Mouse (Mus musculus) limb, embryonic 11.5 days (tissue): ENCODE data around the gene Twist2. TPM values are rescaled to one million over a fixed set of nuclear protein-coding genes. Genes with fewer than 3 reads are reported as not detected.

Experiments
- ATAC-seq: fragments of 200-750 bp; cut with Nextera tagmentation; 2 replicates; pipeline ENCODE4 v1.8.0; 2017; ENCODE audit warnings: low read depth; ENCODE audit not compliant: insufficient number of reproducible peaks, low FRiP score, low TSS enrichment
- DNase-seq: peaks from one replicate; pipeline ENCODE4 v3.0.0-alpha.2; 2015; ENCODE audit warnings: low spot score
- H3K27ac ChIP-seq: fragments of 300-500 bp; sonication (generic); replicated peaks from 2 replicates; pipeline ENCODE4 v1.5.1; 2014; ENCODE audit warnings: low read depth, mild to moderate bottlenecking, low read length
- H3K27me3 ChIP-seq: fragments of 300-500 bp; sonication (generic); 2 replicates; pipeline ENCODE4 v1.6.1; 2014; ENCODE audit warnings: mild to moderate bottlenecking, low read length, mixed read lengths; ENCODE audit not compliant: control insufficient read depth, insufficient read depth
- H3K36me3 ChIP-seq: fragments of 300-500 bp; sonication (generic); 2 replicates; pipeline ENCODE4 v1.6.1; 2014; ENCODE audit warnings: mild to moderate bottlenecking, low read length, moderate library complexity, mixed read lengths; ENCODE audit not compliant: control insufficient read depth, insufficient read depth
- H3K4me1 ChIP-seq: fragments of 300-500 bp; sonication (generic); 2 replicates; pipeline ENCODE4 v1.6.1; 2014; ENCODE audit warnings: low read length, mixed read lengths; ENCODE audit not compliant: control insufficient read depth, insufficient read depth
- H3K4me2 ChIP-seq: fragments of 300-500 bp; sonication (generic); 2 replicates; pipeline ENCODE4 v1.6.1; 2014; ENCODE audit warnings: low read depth, mild to moderate bottlenecking, moderate library complexity; ENCODE audit not compliant: severe bottlenecking
- H3K4me3 ChIP-seq: fragments of 300-500 bp; sonication (generic); 2 replicates; pipeline ENCODE4 v1.5.1; 2014; ENCODE audit warnings: low read depth, low read length
- H3K9ac ChIP-seq: fragments of 300-500 bp; sonication (generic); 2 replicates; pipeline ENCODE4 v1.6.1; 2014; ENCODE audit warnings: mild to moderate bottlenecking, low read length
- H3K9me3 ChIP-seq: fragments of 300-500 bp; sonication (generic); 2 replicates; pipeline ENCODE4 v1.6.1; 2016; ENCODE audit warnings: low read length; ENCODE audit not compliant: control insufficient read depth
- WGBS: fragments of 180-500 bp; shearing (Covaris S2); extraction: QIAGEN DNeasy Blood & Tissue Kit; methylation state at CpG from one replicate; pipeline ENCODE4 v1.1.7; 2014; 5-methylcytosine and 5-hydroxymethylcytosine counted together
- polyA plus RNA-seq: library from polyadenylated mRNA; unstranded; fragments of >200 nt; fragmentation: Nextera tagmentation; extraction: Ambion mirVana; gene quantifications from 2 replicates; pipeline ENCODE4 v1.2.1, GENCODE M21; 2014

Gene Twist2
- polyA plus RNA-seq, 1 experiment from 2014 or later = 43.8 TPM

DNA sequence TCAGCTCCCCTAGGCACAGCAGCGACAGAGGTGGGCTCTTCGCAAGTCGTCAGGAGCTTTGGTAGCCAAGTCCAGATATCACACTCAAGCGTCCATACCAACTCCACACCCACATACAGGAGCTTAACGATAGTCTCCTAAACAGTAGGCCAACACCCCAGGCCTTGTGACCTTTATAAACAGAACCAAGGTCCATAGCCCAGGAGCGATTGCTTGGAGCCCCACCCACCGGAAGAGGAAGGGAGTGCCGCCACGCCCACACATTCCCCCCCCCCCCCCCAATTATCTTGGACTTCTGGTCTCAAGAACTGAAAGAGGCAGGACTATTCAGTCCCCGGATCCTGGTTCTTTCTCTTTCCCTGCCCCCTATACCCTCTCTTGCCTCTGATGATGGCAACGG is 92.3 kb downstream of the Twist2 start:
- Histone ChIP-seq H3K27me3 (no peaks in the 10 kb centered on the region), H3K4me2 (no peak overlapping the region), H3K4me1 (no peaks in the 10 kb centered on the region), H3K27ac (no peak overlapping the region), H3K4me3 (no peak overlapping the region), H3K36me3 (no peaks in the 10 kb centered on the region), H3K9ac (no peak overlapping the region), H3K9me3 (no peaks in the 10 kb centered on the region)
- no peak for DNase-seq
- ATAC-seq = no peak
- 95% methylated on average over 11 of the region's 11 CpGs for WGBS

DNA sequence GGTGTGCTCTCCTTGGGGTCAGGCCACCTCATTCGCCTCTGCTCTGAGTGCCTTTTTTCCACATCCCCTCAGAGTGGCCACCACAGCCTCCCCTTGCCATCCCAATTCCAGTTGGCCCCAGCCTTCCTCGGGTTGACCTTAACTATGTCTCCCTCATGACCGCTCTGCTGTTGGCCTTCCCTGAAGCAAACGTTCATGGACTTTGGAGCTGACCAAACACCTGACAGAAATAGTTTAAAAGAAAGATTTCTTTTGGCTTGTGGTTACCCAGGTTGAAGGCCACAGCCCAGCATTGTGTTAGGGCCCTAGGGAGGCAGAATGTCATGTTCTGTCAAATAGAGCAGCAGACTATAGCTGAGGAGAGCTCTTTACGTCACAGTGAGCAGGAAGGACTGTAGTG is 93.0 kb downstream of the Twist2 start:
- ATAC-seq = no peak

DNA sequence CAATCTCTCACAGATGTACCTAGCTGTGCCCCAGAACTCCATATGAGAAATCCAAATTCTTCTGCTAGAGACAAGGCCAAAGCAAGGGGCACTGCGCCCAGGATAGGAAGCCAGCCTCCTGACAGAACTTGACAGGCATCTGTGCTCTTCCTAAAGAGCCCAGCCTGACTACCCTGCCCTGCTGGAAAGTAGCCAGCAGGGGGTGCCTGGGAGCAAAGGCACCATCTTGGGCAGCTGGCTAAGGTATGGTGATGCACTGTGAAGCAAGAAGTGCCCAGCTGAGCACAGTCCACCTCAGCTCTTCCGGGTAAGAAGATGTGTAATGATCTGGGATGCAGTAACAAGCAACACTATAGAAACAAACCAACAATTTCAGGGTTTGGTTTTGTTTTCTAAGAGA is 95.8 kb downstream of the Twist2 start:
- no peaks in the 10 kb centered on the region for H3K36me3 ChIP-seq
- DNase-seq (no peak), ATAC-seq (no peak)
- H3K4me1 ChIP-seq = no peaks in the 10 kb centered on the region
- H3K27ac ChIP-seq = no peak overlapping the region
- no peaks in the 10 kb centered on the region for H3K27me3 ChIP-seq
- no peak overlapping the region for H3K9ac ChIP-seq
- no peak overlapping the region for H3K4me3 ChIP-seq
- WGBS = 90% methylated on average over 2 of the region's 2 CpGs
- H3K9me3 ChIP-seq = no peaks in the 10 kb centered on the region
- no peak overlapping the region for H3K4me2 ChIP-seq

More for the DNA sequence above, 93.0 kb downstream of the Twist2 start:
- WGBS = 89% methylated on average over 5 of the region's 5 CpGs
- DNase-seq = no peak
- Histone ChIP-seq H3K36me3 (no peaks in the 10 kb centered on the region), H3K4me1 (no peaks in the 10 kb centered on the region), H3K4me2 (no peak overlapping the region), H3K9me3 (no peaks in the 10 kb centered on the region), H3K9ac (no peak overlapping the region), H3K27me3 (no peaks in the 10 kb centered on the region), H3K27ac (no peak overlapping the region), H3K4me3 (no peak overlapping the region)
